Mouse (Mus musculus) small intestine, adult 2 months (tissue): ENCODE measurements around the gene Mpv17l. TPM values are rescaled to one million over a fixed set of nuclear protein-coding genes. Genes with fewer than 3 reads are reported as not detected.
"Not testable (repeated sequence)": the region's sequence is repeated elsewhere in the genome, so short reads cannot be mapped to it uniquely, and the experiment has no call there.

ENCODE experiments used
- H3K27ac ChIP-seq: fragments of 200-500 bp; 2 replicates; pipeline ENCODE4 v1.5.1; 2012; ENCODE audit warnings: low read depth, low read length, control low read depth, inconsistent platforms; ENCODE audit not compliant: insufficient read depth
- H3K27me3 ChIP-seq: fragments of 200-500 bp; 2 replicates; pipeline ENCODE4 v1.6.1; 2012; ENCODE audit warnings: mild to moderate bottlenecking, moderate library complexity, low read length, inconsistent platforms; ENCODE audit not compliant: control insufficient read depth, insufficient read depth
- H3K36me3 ChIP-seq: fragments of 200-500 bp; 2 replicates; pipeline ENCODE4 v1.6.1; 2012; ENCODE audit warnings: mild to moderate bottlenecking, low read length, control low read depth, inconsistent platforms; ENCODE audit not compliant: control insufficient read depth, insufficient read depth
- H3K4me1 ChIP-seq: fragments of 200-500 bp; 2 replicates; pipeline ENCODE4 v1.6.1; 2012; ENCODE audit warnings: low read length, inconsistent platforms, mixed read lengths; ENCODE audit not compliant: control insufficient read depth, insufficient read depth, insufficient read length
- H3K4me3 ChIP-seq: fragments of 200-500 bp; 2 replicates; pipeline ENCODE4 v1.5.1; 2012; ENCODE audit warnings: low read depth, mild to moderate bottlenecking, control low read depth, inconsistent platforms, low read length, moderate library complexity
- CTCF ChIP-seq: fragments of 200-500 bp; IDR thresholded peaks from 2 replicates; pipeline ENCODE4 v1.5.1; 2012; ENCODE audit warnings: low read depth, mild to moderate bottlenecking, control low read depth, inconsistent platforms, low read length, moderate library complexity, mixed read lengths; ENCODE audit not compliant: insufficient replicate concordance, insufficient read length; ENCODE audit errors: extremely low read depth
- POLR2A ChIP-seq: fragments of 200-500 bp; IDR thresholded peaks from 2 replicates; pipeline ENCODE4 v1.6.1; 2012; ENCODE audit warnings: low read depth, mild to moderate bottlenecking, control low read depth, inconsistent platforms, low read length, moderate library complexity
- WGBS: fragments of 180-500 bp; shearing (Covaris S2); methylation state at CpG from one replicate; pipeline ENCODE4 v1.1.7; 2018; 5-methylcytosine and 5-hydroxymethylcytosine counted together
- polyA plus RNA-seq: library from polyadenylated mRNA; depleted of rRNA; stranded (reverse); fragments of >200 nt; gene quantifications from 2 replicates; pipeline ENCODE4 v1.2.3, GENCODE M21; 2012

Gene Mpv17l
- polyA plus RNA-seq, 1 experiment, result 2.7 TPM

GRCm38 (mm10) chr16:13962053-13962452 is 59.1 kb downstream of the Mpv17l start:
- 11% methylated on average over 1 of the region's 1 CpGs for WGBS
- Histone ChIP-seq H3K27me3 (no peaks in the 10 kb centered on the region), H3K4me3 (no peak overlapping the region), H3K36me3 (no peaks in the 10 kb centered on the region), H3K27ac (no peak overlapping the region), H3K4me1 (no peaks in the 10 kb centered on the region)
- TF ChIP-seq POLR2A, result no peak
- no peak for TF ChIP-seq CTCF

DNA sequence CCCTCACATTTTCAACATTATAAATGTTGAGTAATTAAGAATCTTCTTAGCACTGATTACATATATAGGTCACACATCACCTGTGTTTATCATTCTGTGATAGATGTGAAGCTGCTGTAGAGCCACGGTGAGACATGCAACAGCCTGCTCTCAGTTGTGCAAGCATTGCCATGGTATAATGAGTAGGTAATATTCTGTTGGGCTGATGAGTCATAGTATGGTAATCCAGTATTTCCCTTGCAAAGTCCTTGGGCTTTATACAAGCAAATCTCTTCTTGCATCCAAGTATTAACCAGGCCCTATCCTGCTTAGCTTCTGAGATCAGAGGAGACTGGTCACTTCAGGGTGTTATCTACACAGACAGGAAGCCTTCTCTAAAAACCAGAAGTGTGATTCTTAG is 66.1 kb downstream of the Mpv17l start:
- 35% methylated on average over 1 of the region's 1 CpGs for WGBS
- Histone ChIP-seq H3K27me3 (no peaks in the 10 kb centered on the region), H3K4me3 (no peak overlapping the region), H3K36me3 (no peaks in the 10 kb centered on the region), H3K4me1 (no peaks in the 10 kb centered on the region), H3K27ac (no peak overlapping the region)
- no peak for TF ChIP-seq CTCF
- TF ChIP-seq POLR2A, result no peak

DNA sequence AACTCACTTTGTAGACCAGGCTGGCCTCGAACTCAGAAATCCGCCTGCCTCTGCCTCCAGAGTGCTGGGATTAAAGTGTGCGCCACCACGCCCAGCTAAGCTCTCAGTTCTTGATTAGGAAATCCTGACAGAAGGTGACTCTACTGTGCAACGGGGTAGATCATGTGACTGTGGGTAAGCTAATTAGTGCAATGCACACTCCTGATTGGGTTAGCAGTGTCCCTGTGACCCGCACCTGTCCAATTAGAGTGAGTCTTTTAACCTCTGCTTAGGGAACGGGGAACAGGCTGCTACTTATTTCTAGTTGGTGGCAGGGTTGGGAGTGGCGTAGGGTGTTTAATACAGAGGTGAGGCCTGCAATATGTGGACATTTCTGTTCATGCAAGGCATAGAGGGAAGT is 69.1 kb downstream of the Mpv17l start:
- WGBS, result 87% methylated on average over 8 of the region's 8 CpGs

GRCm38 (mm10) chr16:13976358-13976896 is 73.5 kb downstream of the Mpv17l start:
- not testable (repeated sequence) for H3K4me1 ChIP-seq, H3K27ac ChIP-seq, H3K27me3 ChIP-seq, H3K36me3 ChIP-seq, H3K4me3 ChIP-seq
- WGBS, result 86% methylated on average over 4 of the region's 4 CpGs

More for the DNA sequence above, 69.1 kb downstream of the Mpv17l start:
- Histone ChIP-seq H3K27me3 (no peaks in the 10 kb centered on the region), H3K4me3 (no peak overlapping the region), H3K36me3 (no peaks in the 10 kb centered on the region), H3K27ac (no peak overlapping the region), H3K4me1 (no peaks in the 10 kb centered on the region)
- TF ChIP-seq CTCF, result no peak
- no peak for TF ChIP-seq POLR2A

GRCm38 (mm10) chr16:13977026-13977425 is 74.1 kb downstream of the Mpv17l start:
- WGBS, result 78% methylated on average over 1 of the region's 1 CpGs
- not testable (repeated sequence) for H3K27me3 ChIP-seq, H3K4me3 ChIP-seq, H3K36me3 ChIP-seq, H3K4me1 ChIP-seq, H3K27ac ChIP-seq

- H3K4me3 ChIP-seq, H3K27ac ChIP-seq, H3K36me3 ChIP-seq, H3K4me1 ChIP-seq, H3K27me3 ChIP-seq: not testable (repeated sequence)
- WGBS, result 84% methylated on average over 3 of the region's 3 CpGs
These were observed 78.8 kb downstream of the Mpv17l start for GRCm38 (mm10) chr16:13981726-13982125.

GRCm38 (mm10) chr16:13983161-13983560 is 80.2 kb downstream of the Mpv17l start:
- H3K27me3 ChIP-seq, result no peaks in the 10 kb centered on the region
- no peaks in the 10 kb centered on the region for H3K4me1 ChIP-seq
- 92% methylated on average over 5 of the region's 5 CpGs for WGBS
- no peaks in the 10 kb centered on the region for H3K36me3 ChIP-seq
- no peak overlapping the region for H3K27ac ChIP-seq
- TF ChIP-seq POLR2A, result no peak
- TF ChIP-seq CTCF, result no peak
- no peak overlapping the region for H3K4me3 ChIP-seq

DNA sequence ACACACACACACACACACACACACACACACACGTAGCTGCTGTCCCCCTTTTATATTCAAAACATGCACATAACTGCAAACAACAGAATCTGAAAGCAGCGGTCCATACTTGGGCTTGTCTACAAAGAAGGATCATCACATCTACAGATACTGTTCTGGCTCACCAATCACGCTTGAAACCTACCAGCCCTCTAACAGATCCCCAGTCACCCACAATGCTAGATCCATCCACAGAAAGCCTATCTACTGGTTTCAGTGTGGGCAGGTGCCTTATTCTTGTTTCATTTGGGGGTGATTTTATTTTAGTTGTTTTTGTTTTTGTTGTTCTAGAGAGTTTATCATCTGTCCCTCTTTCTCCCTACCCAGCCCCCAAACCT is 83.2 kb downstream of the Mpv17l start:
- Histone ChIP-seq H3K36me3 (no peaks in the 10 kb centered on the region), H3K27me3 (no peaks in the 10 kb centered on the region), H3K27ac (no peak overlapping the region), H3K4me1 (no peaks in the 10 kb centered on the region), H3K4me3 (no peak overlapping the region)
- TF ChIP-seq CTCF, result no peak
- TF ChIP-seq POLR2A, result no peak
- WGBS, result 67% methylated on average over 3 of the region's 3 CpGs
